Mouse (Mus musculus): Measurements from ENCODE around the gene Ppp4c.

DNA sequence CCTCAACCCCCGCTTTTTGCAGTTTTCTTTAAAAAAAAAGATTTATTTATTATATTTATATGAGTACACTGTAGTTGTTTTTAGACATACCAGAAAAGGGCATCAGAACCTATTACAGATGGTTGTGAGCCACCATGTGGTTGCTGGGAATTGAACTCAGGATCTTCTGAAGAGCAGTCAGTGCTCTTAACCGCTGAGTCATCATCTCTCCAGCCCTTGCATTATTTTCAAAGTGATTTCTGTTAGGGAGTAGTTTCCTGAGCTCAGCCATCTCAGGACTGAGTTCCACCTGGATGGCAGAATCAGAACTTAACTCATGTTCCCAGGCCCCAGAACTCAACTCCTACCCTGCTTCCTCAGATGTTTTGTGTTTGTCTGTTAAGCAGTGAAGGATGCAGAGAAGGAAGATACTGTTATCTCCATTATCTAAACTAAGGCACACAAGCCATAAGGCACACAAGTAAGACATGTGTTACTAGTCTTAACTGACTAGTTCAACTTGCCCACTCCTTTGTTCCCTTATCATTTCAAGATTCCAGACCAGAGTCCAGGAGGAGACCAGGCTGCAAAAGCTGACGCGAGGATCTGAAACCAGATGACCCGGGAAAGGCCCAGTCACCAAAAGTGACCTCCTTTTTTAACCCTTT is 17.6 kb upstream of the Ppp4c start:
- TF ChIP-seq POLR2A (IDR thresholded peaks at IDR 0.05; ENCODE audit: insufficient read depth, low read depth, low read length): no peak
- no peak for TF ChIP-seq CTCF (IDR thresholded peaks at IDR 0.05; ENCODE audit: insufficient read depth, low read depth, low read length)

All from olfactory bulb, adult 2 months (tissue).